Mouse (Mus musculus): Measurements from ENCODE around the gene Pde10a. TPM values are rescaled to one million over a fixed set of nuclear protein-coding genes. Genes with fewer than 3 reads are reported as not detected.

Pde10a gene
- 23.9 and 24.5 TPM in 2 replicates for polyA plus RNA-seq (2015; fragmentation: Nextera tagmentation; extraction: Ambion mirVana)

GRCm38 (mm10) chr17:8525225-8525721 lies at the start of gene Pde10a:
TSS of gene Pde10a (plus strand) at chr17:8525372.
- H3K27ac ChIP-seq (ENCODE audit: low read length) = peak within 1 kb of the TSS; percentile 56
- WGBS = 1% methylated on average over 22 of the region's 22 CpGs

GRCm38 (mm10) chr17:8478554-8478953 lies 46.6 kb upstream of the Pde10a start:
- H3K36me3 ChIP-seq (ENCODE audit: control insufficient read depth, insufficient read depth) = no peaks in the 10 kb centered on the region
- no peaks in the 10 kb centered on the region for H3K27me3 ChIP-seq (replicated peaks; ENCODE audit: control insufficient read depth, insufficient read depth, low read length)
- H3K4me2 ChIP-seq (ENCODE audit: low read length) = no peak overlapping the region
- H3K4me3 ChIP-seq (replicated peaks; ENCODE audit: low read length) = no peak overlapping the region
- no peak overlapping the region for H3K9ac ChIP-seq (replicated peaks; ENCODE audit: low read depth, low read length)
- no peak overlapping the region for H3K27ac ChIP-seq (ENCODE audit: low read length)
- no peak for ATAC-seq
- no peaks in the 10 kb centered on the region for H3K4me1 ChIP-seq (replicated peaks; ENCODE audit: control insufficient read depth, insufficient read depth, low read length)
- WGBS = 77% methylated on average over 3 of the region's 3 CpGs
- no peaks in the 10 kb centered on the region for H3K9me3 ChIP-seq (ENCODE audit: control insufficient read depth, low read length)

More at GRCm38 (mm10) chr17:8525225-8525721, at the start of gene Pde10a:
- Histone ChIP-seq H3K27me3 (replicated peaks; ENCODE audit: control insufficient read depth, insufficient read depth, low read length) (peaks cover 9% of the 10 kb centered on the region), H3K36me3 (ENCODE audit: control insufficient read depth, insufficient read depth) (no peaks in the 10 kb centered on the region), H3K4me1 (replicated peaks; ENCODE audit: control insufficient read depth, insufficient read depth, low read length) (peaks cover 24% of the 10 kb centered on the region), H3K4me2 (ENCODE audit: low read length) (peak within 1 kb of the TSS; percentile 97), H3K4me3 (replicated peaks; ENCODE audit: low read length) (peak within 1 kb of the TSS; percentile 72), H3K9ac (replicated peaks; ENCODE audit: low read depth, low read length) (peak within 1 kb of the TSS; percentile 82), H3K9me3 (ENCODE audit: control insufficient read depth, low read length) (no peaks in the 10 kb centered on the region)
- ATAC-seq = no peak

GRCm38 (mm10) chr17:8479493-8480128 lies 45.6 kb upstream of the Pde10a start:
- WGBS = 90% methylated on average over 9 of the region's 9 CpGs
- Histone ChIP-seq H3K36me3 (ENCODE audit: control insufficient read depth, insufficient read depth) (no peaks in the 10 kb centered on the region), H3K4me3 (replicated peaks; ENCODE audit: low read length) (no peak overlapping the region), H3K27me3 (replicated peaks; ENCODE audit: control insufficient read depth, insufficient read depth, low read length) (no peaks in the 10 kb centered on the region), H3K27ac (ENCODE audit: low read length) (no peak overlapping the region), H3K9me3 (ENCODE audit: control insufficient read depth, low read length) (no peaks in the 10 kb centered on the region), H3K9ac (replicated peaks; ENCODE audit: low read depth, low read length) (no peak overlapping the region), H3K4me1 (replicated peaks; ENCODE audit: control insufficient read depth, insufficient read depth, low read length) (no peaks in the 10 kb centered on the region), H3K4me2 (ENCODE audit: low read length) (no peak overlapping the region)
- no peak for ATAC-seq

- 79% methylated on average over 10 of the region's 10 CpGs for WGBS
- Histone ChIP-seq H3K27ac (ENCODE audit: low read length) (no peak overlapping the region), H3K4me2 (ENCODE audit: low read length) (no peak overlapping the region), H3K4me1 (replicated peaks; ENCODE audit: control insufficient read depth, insufficient read depth, low read length) (no peaks in the 10 kb centered on the region), H3K9me3 (ENCODE audit: control insufficient read depth, low read length) (no peaks in the 10 kb centered on the region), H3K4me3 (replicated peaks; ENCODE audit: low read length) (no peak overlapping the region), H3K9ac (replicated peaks; ENCODE audit: low read depth, low read length) (no peak overlapping the region), H3K36me3 (ENCODE audit: control insufficient read depth, insufficient read depth) (no peaks in the 10 kb centered on the region), H3K27me3 (replicated peaks; ENCODE audit: control insufficient read depth, insufficient read depth, low read length) (no peaks in the 10 kb centered on the region)
- ATAC-seq = no peak
Measured at GRCm38 (mm10) chr17:8481797-8482196, 43.4 kb upstream of the Pde10a start.

- WGBS = 91% methylated on average over 7 of the region's 7 CpGs
- no peaks in the 10 kb centered on the region for H3K9me3 ChIP-seq (ENCODE audit: control insufficient read depth, low read length)
- H3K4me2 ChIP-seq (ENCODE audit: low read length) = no peak overlapping the region
- no peak overlapping the region for H3K4me3 ChIP-seq (replicated peaks; ENCODE audit: low read length)
- H3K36me3 ChIP-seq (ENCODE audit: control insufficient read depth, insufficient read depth) = no peaks in the 10 kb centered on the region
- ATAC-seq = no peak
- no peak overlapping the region for H3K27ac ChIP-seq (ENCODE audit: low read length)
- H3K4me1 ChIP-seq (replicated peaks; ENCODE audit: control insufficient read depth, insufficient read depth, low read length) = no peaks in the 10 kb centered on the region
- no peaks in the 10 kb centered on the region for H3K27me3 ChIP-seq (replicated peaks; ENCODE audit: control insufficient read depth, insufficient read depth, low read length)
- no peak overlapping the region for H3K9ac ChIP-seq (replicated peaks; ENCODE audit: low read depth, low read length)
Measured at GRCm38 (mm10) chr17:8482876-8483275, 42.3 kb upstream of the Pde10a start.

- WGBS = 84% methylated on average over 3 of the region's 3 CpGs
- Histone ChIP-seq H3K9ac (replicated peaks; ENCODE audit: low read depth, low read length) (no peak overlapping the region), H3K27me3 (replicated peaks; ENCODE audit: control insufficient read depth, insufficient read depth, low read length) (no peaks in the 10 kb centered on the region), H3K4me3 (replicated peaks; ENCODE audit: low read length) (no peak overlapping the region), H3K27ac (ENCODE audit: low read length) (no peak overlapping the region), H3K9me3 (ENCODE audit: control insufficient read depth, low read length) (no peaks in the 10 kb centered on the region), H3K4me2 (ENCODE audit: low read length) (no peak overlapping the region), H3K36me3 (ENCODE audit: control insufficient read depth, insufficient read depth) (no peaks in the 10 kb centered on the region), H3K4me1 (replicated peaks; ENCODE audit: control insufficient read depth, insufficient read depth, low read length) (no peaks in the 10 kb centered on the region)
- no peak for ATAC-seq
Measured at GRCm38 (mm10) chr17:8484246-8484645, 40.9 kb upstream of the Pde10a start.

- Histone ChIP-seq H3K4me2 (ENCODE audit: low read length) (no peak overlapping the region), H3K4me3 (replicated peaks; ENCODE audit: low read length) (no peak overlapping the region), H3K27me3 (replicated peaks; ENCODE audit: control insufficient read depth, insufficient read depth, low read length) (no peaks in the 10 kb centered on the region), H3K36me3 (ENCODE audit: control insufficient read depth, insufficient read depth) (no peaks in the 10 kb centered on the region), H3K9ac (replicated peaks; ENCODE audit: low read depth, low read length) (no peak overlapping the region), H3K4me1 (replicated peaks; ENCODE audit: control insufficient read depth, insufficient read depth, low read length) (no peaks in the 10 kb centered on the region), H3K9me3 (ENCODE audit: control insufficient read depth, low read length) (no peaks in the 10 kb centered on the region), H3K27ac (ENCODE audit: low read length) (no peak overlapping the region)
- no peak for ATAC-seq
Measured at GRCm38 (mm10) chr17:8485146-8485545, 40.0 kb upstream of the Pde10a start.

- Histone ChIP-seq H3K27me3 (replicated peaks; ENCODE audit: control insufficient read depth, insufficient read depth, low read length) (no peaks in the 10 kb centered on the region), H3K36me3 (ENCODE audit: control insufficient read depth, insufficient read depth) (no peaks in the 10 kb centered on the region), H3K27ac (ENCODE audit: low read length) (no peak overlapping the region), H3K4me3 (replicated peaks; ENCODE audit: low read length) (no peak overlapping the region), H3K9me3 (ENCODE audit: control insufficient read depth, low read length) (no peaks in the 10 kb centered on the region), H3K9ac (replicated peaks; ENCODE audit: low read depth, low read length) (no peak overlapping the region), H3K4me1 (replicated peaks; ENCODE audit: control insufficient read depth, insufficient read depth, low read length) (no peaks in the 10 kb centered on the region), H3K4me2 (ENCODE audit: low read length) (no peak overlapping the region)
- WGBS = 52% methylated on average over 12 of the region's 12 CpGs
- ATAC-seq = peak; percentile 43; the same call in 1 of the 2 replicates
Measured at GRCm38 (mm10) chr17:8487824-8488223, 37.3 kb upstream of the Pde10a start.

- no peak overlapping the region for H3K27ac ChIP-seq (ENCODE audit: low read length)
- H3K27me3 ChIP-seq (replicated peaks; ENCODE audit: control insufficient read depth, insufficient read depth, low read length) = no peaks in the 10 kb centered on the region
- no peaks in the 10 kb centered on the region for H3K36me3 ChIP-seq (ENCODE audit: control insufficient read depth, insufficient read depth)
- H3K4me1 ChIP-seq (replicated peaks; ENCODE audit: control insufficient read depth, insufficient read depth, low read length) = no peaks in the 10 kb centered on the region
- WGBS = 94% methylated on average over 5 of the region's 5 CpGs
- H3K4me2 ChIP-seq (ENCODE audit: low read length) = no peak overlapping the region
- no peak for ATAC-seq
- no peaks in the 10 kb centered on the region for H3K9me3 ChIP-seq (ENCODE audit: control insufficient read depth, low read length)
- H3K9ac ChIP-seq (replicated peaks; ENCODE audit: low read depth, low read length) = no peak overlapping the region
- H3K4me3 ChIP-seq (replicated peaks; ENCODE audit: low read length) = no peak overlapping the region
Measured at GRCm38 (mm10) chr17:8490971-8491370, 34.2 kb upstream of the Pde10a start.
